Mouse (Mus musculus) midbrain, embryonic 14.5 days (tissue): ENCODE results near the gene Kif26a. TPM values are rescaled to one million over a fixed set of nuclear protein-coding genes. Genes with fewer than 3 reads are reported as not detected.

Experiments
- ATAC-seq: fragments of 200-750 bp; cut with Nextera tagmentation; 2 replicates; pipeline ENCODE4 v1.8.0; 2017; ENCODE audit warnings: moderate number of reproducible peaks, moderate library complexity; ENCODE audit not compliant: low FRiP score, low TSS enrichment
- DNase-seq: peaks from one replicate; pipeline ENCODE4 v3.0.0-alpha.2; 2015
- H3K27ac ChIP-seq: fragments of 300-500 bp; sonication (generic); replicated peaks from 2 replicates; pipeline ENCODE4 v1.5.1; 2014; ENCODE audit warnings: mild to moderate bottlenecking, low read depth, low read length, moderate library complexity
- H3K27me3 ChIP-seq: fragments of 300-500 bp; sonication (generic); 2 replicates; pipeline ENCODE4 v1.6.1; 2014; ENCODE audit warnings: low read length, control low read depth, mixed read lengths; ENCODE audit not compliant: control insufficient read depth, insufficient read depth
- H3K36me3 ChIP-seq: fragments of 300-500 bp; sonication (generic); 2 replicates; pipeline ENCODE4 v1.6.1; 2014; ENCODE audit warnings: low read length, control low read depth; ENCODE audit not compliant: control insufficient read depth, insufficient read depth
- H3K4me1 ChIP-seq: fragments of 300-500 bp; sonication (generic); 2 replicates; pipeline ENCODE4 v1.6.1; 2014; ENCODE audit warnings: mild to moderate bottlenecking, antibody characterized with exemption, low read length, control low read depth; ENCODE audit not compliant: control insufficient read depth, insufficient read depth
- H3K4me2 ChIP-seq: fragments of 300-500 bp; sonication (generic); 2 replicates; pipeline ENCODE4 v1.6.1; 2014; ENCODE audit warnings: mild to moderate bottlenecking, low read length, moderate library complexity
- H3K4me3 ChIP-seq: fragments of 300-500 bp; sonication (generic); replicated peaks from 2 replicates; pipeline ENCODE4 v1.5.1; 2014; ENCODE audit warnings: low read depth, low read length
- H3K9ac ChIP-seq: fragments of 300-500 bp; sonication (generic); replicated peaks from 2 replicates; pipeline ENCODE4 v1.6.1; 2014; ENCODE audit warnings: mild to moderate bottlenecking, low read length, moderate library complexity
- H3K9me3 ChIP-seq: fragments of 300-500 bp; sonication (generic); 2 replicates; pipeline ENCODE4 v1.6.1; 2016; ENCODE audit warnings: low read length, control low read depth, mixed read lengths; ENCODE audit not compliant: control insufficient read depth
- WGBS: fragments of 180-500 bp; shearing (Covaris S2); extraction: QIAGEN DNeasy Blood & Tissue Kit; methylation state at CpG from one replicate; pipeline ENCODE4 v1.1.7; 2014; 5-methylcytosine and 5-hydroxymethylcytosine counted together
- polyA plus RNA-seq: library from polyadenylated mRNA; unstranded; fragments of >200 nt; fragmentation: Nextera tagmentation; extraction: Ambion mirVana; gene quantifications from 2 replicates; pipeline ENCODE4 v1.2.1, GENCODE M21; 2014

Kif26a gene
- polyA plus RNA-seq, 1 experiment from 2014 or later = 6.2 TPM

DNA sequence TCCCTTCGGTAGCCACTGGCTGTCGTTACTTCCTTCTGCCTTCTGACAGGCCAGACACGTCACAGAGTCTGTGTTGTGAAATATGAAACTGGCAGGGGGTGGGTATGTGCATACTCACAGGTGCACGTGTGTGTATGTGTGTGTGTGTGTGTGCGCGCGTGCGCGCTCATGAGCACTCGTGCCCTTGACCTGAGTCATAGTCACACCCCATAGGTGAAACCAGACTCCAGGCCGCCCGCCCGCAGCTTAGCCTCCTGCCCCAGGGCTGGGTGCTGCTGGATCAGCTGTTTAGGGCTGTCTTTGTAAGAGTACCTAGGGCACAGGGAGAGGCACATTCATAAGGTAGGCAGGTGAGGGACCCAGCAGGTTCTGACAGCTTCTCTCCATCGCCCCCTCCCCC lies 20.1 kb upstream of the Kif26a start:
- no peak for ATAC-seq
- no peaks in the 10 kb centered on the region for H3K9me3 ChIP-seq

DNA sequence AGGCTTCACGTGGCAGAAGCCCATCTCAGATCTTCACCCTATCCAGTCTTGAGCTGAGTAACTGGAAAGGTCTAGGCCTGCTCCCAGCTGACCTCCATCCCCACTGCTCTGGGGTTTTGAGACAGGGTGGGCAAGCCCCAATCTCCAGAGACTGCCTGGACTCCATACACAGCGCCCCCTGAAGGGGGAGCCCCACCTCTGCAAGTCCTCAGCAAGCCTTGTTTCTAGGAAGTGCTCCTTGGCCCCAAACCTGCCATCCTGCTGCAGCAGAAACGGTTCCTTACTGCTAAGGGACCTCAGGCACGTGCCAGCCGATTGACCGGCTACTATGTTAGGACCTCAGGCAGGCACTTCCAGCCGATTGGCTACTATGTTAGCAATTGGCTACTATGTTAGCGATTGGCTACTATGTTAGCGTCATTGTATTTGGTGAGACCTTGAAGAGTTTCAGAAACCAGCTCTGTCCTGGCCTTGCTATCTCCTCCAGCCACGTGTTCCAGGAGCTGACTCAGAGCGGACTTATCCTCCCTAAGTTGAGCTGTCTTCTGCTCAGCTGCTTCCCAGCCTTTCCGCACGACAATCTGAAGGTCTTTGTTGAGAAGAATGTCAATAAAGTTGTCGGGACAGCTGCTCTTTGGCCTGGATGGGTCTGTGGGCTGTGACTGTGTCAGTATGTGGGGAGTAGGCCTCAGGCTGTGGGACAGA lies 18.9 kb upstream of the Kif26a start:
- DNase-seq (no peak), ATAC-seq (no peak)
- H3K4me2 ChIP-seq = no peak overlapping the region
- H3K27me3 ChIP-seq = peaks cover 23% of the 10 kb centered on the region
- no peaks in the 10 kb centered on the region for H3K36me3 ChIP-seq
- H3K4me1 ChIP-seq = 0 out of 2 replicates have a peak, but pooled peaks cover 4% of the 10 kb centered on the region
- H3K27ac ChIP-seq = no peak overlapping the region
- H3K4me3 ChIP-seq = no peak overlapping the region
- WGBS = 59% methylated on average over 14 of the region's 14 CpGs
- no peaks in the 10 kb centered on the region for H3K9me3 ChIP-seq
- no peak overlapping the region for H3K9ac ChIP-seq

More for the DNA sequence above, 20.1 kb upstream of the Kif26a start:
- DNase-seq = no peak
- peaks cover 11% of the 10 kb centered on the region for H3K27me3 ChIP-seq
- H3K4me2 ChIP-seq = no peak overlapping the region
- H3K36me3 ChIP-seq = no peaks in the 10 kb centered on the region
- H3K9ac ChIP-seq = no peak overlapping the region
- H3K27ac ChIP-seq = no peak overlapping the region
- H3K4me3 ChIP-seq = no peak overlapping the region
- 88% methylated on average over 14 of the region's 14 CpGs for WGBS
- 0 out of 2 replicates have a peak, but pooled peaks cover 4% of the 10 kb centered on the region for H3K4me1 ChIP-seq

DNA sequence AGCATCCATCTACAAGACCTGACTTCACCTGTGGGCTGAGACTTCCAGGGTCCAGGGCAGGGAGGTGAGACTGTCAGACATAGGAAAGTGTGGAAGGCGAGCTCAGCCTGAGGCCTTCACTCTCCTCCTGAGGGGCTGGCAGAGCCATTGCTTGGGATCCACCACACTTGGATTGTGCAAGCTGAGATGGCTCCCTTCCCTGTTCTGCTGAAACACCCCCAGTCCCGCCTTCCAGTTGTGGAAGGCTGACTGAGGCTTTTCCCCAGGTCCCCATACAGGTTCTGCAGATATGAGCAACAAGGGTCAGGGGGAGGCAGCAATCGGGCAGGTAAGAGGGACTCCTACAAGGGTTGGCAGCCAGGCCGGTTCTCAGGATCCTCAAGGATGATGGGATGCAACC lies 17.5 kb upstream of the Kif26a start:
- Histone ChIP-seq H3K27me3 (peaks cover 30% of the 10 kb centered on the region), H3K4me3 (no peak overlapping the region), H3K4me1 (0 out of 2 replicates have a peak, but pooled peaks cover 4% of the 10 kb centered on the region), H3K4me2 (no peak overlapping the region), H3K27ac (no peak overlapping the region), H3K9me3 (no peaks in the 10 kb centered on the region), H3K9ac (no peak overlapping the region), H3K36me3 (no peaks in the 10 kb centered on the region)
- WGBS = 76% methylated on average over 4 of the region's 4 CpGs
- no peak for ATAC-seq
- no peak for DNase-seq

DNA sequence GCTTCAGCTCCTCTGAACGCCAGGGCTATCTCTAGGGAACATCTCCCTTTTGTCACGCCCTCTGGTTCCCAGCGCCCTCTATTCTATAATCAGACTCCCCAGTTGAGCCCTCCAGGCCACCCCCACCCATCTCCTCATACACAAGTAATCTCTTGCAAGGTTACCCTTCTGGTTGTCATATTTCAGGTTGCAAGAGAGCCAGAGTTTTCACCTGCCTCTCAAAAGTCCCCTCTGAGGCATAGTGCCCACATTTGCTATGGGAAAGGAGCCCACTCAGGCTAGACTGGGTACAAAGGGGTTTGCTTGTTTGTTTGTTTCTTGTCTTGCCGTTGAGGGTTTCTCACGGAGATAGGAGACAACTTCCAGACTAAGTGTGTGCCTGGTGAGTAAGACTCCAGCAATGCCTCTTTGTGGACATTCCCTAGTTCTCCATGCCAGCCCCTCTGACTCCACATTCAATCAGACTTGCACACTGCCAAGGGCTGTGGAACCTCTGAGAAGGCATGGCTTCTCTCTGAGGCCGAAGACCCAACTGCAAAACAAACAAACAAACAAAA lies 16.6 kb upstream of the Kif26a start:
- DNase-seq = no peak
- H3K4me1 ChIP-seq = 0 out of 2 replicates have a peak, but pooled peaks cover 4% of the 10 kb centered on the region
- H3K9ac ChIP-seq = no peak overlapping the region
- no peaks in the 10 kb centered on the region for H3K36me3 ChIP-seq
- no peak overlapping the region for H3K27ac ChIP-seq
- no peak overlapping the region; the same call in 1 of the 2 replicates for H3K4me2 ChIP-seq
- WGBS = 56% methylated on average over 6 of the region's 6 CpGs
- H3K9me3 ChIP-seq = no peaks in the 10 kb centered on the region
- no peak overlapping the region for H3K4me3 ChIP-seq
- peaks cover 34% of the 10 kb centered on the region for H3K27me3 ChIP-seq
- no peak for ATAC-seq

DNA sequence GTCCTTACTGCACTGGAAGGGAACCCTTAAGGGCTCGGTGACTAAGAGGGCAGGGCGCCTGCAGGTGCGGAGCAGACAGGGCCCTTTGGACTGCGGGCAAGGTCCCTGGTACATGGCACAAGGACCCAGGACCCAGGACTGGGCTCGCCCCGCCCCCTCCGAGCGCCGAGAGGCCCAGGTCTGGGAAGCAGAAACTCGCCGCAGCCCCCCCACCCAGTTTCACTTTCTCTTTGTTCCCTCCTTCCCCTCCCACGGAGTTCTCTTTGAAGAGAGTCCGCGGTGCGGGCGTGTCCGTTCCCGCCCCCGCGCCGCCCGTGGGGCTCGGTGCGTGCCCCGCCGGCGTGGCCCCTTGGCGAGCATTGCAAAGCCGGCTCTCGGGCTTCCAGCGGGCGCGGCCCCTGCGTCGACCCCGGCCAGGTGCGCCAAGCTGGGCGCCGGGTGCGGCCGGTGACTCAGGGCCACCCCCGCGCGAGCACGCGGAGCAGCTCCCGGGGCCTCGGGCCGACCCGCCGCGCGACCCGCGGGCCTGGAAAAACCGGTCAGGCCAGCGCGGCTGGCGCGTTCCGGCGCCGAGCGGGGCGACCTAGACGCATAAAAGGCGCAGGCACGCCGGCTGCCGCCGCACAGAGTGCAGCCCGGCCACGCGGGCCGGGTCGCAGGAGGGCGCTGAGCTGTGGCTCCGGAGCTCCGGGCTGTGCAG lies 15.7 kb upstream of the Kif26a start:
- H3K9ac ChIP-seq = peak overlapping the region; percentile 72
- DNase-seq = peak; percentile 79
- H3K36me3 ChIP-seq = no peaks in the 10 kb centered on the region
- 0 out of 2 replicates have a peak, but pooled peaks cover 4% of the 10 kb centered on the region for H3K4me1 ChIP-seq
- H3K27ac ChIP-seq = no peak overlapping the region
- peak overlapping the region; percentile 47 for H3K4me3 ChIP-seq
- WGBS = under 1% methylated on average over 79 of the region's 79 CpGs
- no peaks in the 10 kb centered on the region for H3K9me3 ChIP-seq
- ATAC-seq = peak; percentile 58; the same call in 1 of the 2 replicates
- H3K4me2 ChIP-seq = peak overlapping the region; percentile 95
- H3K27me3 ChIP-seq = peaks cover 34% of the 10 kb centered on the region

DNA sequence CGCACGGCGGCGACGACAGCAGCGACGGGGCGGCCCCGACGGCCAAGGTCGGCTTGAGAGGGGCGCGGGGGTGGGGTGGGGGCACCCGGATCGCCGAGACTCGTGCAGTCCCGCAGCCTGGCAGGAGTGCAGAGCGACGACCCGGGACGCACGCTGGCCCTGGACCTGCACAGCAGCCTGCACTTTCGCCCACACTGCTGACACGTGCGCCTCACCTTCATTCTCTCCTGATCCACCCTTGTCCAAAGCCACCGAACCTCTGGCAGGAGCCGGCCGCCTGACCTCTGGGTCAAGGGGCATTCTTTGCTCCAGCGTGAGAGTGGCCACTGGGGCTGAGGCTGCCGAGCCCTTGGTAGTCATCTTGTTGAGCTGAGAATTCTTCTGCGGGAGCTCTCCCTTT lies 15.1 kb upstream of the Kif26a start:
- Histone ChIP-seq H3K9ac (peak overlapping the region; percentile 72), H3K4me1 (0 out of 2 replicates have a peak, but pooled peaks cover 4% of the 10 kb centered on the region), H3K27me3 (peaks cover 34% of the 10 kb centered on the region), H3K4me2 (peak overlapping the region; percentile 95), H3K4me3 (peak overlapping the region; percentile 47), H3K36me3 (no peaks in the 10 kb centered on the region), H3K9me3 (no peaks in the 10 kb centered on the region), H3K27ac (no peak overlapping the region)
- DNase-seq (no peak), ATAC-seq (no peak)
- WGBS = 11% methylated on average over 32 of the region's 32 CpGs

DNA sequence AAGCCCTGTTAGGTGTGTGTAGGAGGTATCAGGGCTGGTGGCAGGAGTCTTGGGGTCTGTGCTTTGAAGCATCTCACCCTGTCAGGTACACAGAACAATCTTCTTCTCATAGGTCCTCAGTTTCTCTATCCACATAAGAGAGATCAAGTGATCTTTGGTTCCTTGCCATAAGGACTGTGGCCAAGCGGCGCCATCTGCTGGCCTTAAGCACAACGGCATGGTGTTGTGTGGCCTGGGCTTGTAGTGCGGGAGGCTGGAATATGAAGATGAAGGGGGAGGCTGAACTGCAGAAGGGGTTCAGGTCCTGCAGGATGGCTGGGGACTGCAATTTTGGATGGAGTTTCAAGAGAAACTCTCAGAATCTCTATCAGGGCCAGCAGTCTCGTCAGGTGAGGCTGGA lies 5.8 kb upstream of the Kif26a start:
- DNase-seq (peak; percentile 85), ATAC-seq (no peak)
- no peak overlapping the region for H3K9ac ChIP-seq
- H3K4me2 ChIP-seq = no peak overlapping the region
- H3K4me3 ChIP-seq = no peak overlapping the region
- 5% methylated on average over 5 of the region's 5 CpGs for WGBS
- H3K9me3 ChIP-seq = no peaks in the 10 kb centered on the region
- peaks cover 12% of the 10 kb centered on the region for H3K4me1 ChIP-seq
- H3K27ac ChIP-seq = no peak overlapping the region
- H3K27me3 ChIP-seq = peaks cover 30% of the 10 kb centered on the region
- H3K36me3 ChIP-seq = no peaks in the 10 kb centered on the region

DNA sequence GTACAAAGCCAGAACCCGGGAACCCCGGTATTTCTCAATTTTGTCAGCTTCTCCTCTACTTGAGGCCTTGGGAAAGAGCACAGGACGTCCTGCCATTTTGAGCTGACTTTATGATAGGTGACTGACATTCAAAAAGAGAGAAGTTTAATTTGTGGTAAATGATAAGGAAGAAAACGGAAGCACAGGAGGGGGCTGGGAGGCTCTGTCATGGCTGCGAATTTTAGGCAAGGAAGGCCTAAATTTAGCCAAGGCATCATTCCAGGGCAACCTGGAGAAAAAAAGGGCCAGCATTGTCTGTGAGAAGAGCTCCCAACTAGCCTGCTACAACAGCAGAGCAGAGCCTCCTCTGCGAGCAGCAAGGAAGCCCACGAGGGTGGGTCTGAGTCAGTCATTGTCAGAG lies 5.3 kb upstream of the Kif26a start:
- H3K36me3 ChIP-seq = no peaks in the 10 kb centered on the region
- DNase-seq (no peak), ATAC-seq (no peak)
- H3K27me3 ChIP-seq = peaks cover 30% of the 10 kb centered on the region
- H3K9me3 ChIP-seq = no peaks in the 10 kb centered on the region
- 55% methylated on average over 7 of the region's 7 CpGs for WGBS
- no peak overlapping the region for H3K27ac ChIP-seq
- H3K4me1 ChIP-seq = peaks cover 16% of the 10 kb centered on the region
- H3K4me3 ChIP-seq = no peak overlapping the region
- H3K4me2 ChIP-seq = no peak overlapping the region
- H3K9ac ChIP-seq = no peak overlapping the region
